Mouse (Mus musculus) forelimb bud, embryonic 11.5 days (tissue): ENCODE data around the gene Vamp4.

Experiments used
- DNase-seq: peaks from one replicate; pipeline ENCODE4 v3.0.0-alpha.2; 2012; ENCODE audit warnings: low read depth, low spot score

The Vamp4 gene

GRCm38 (mm10) chr1:162646083-162646686 lies 75.9 kb downstream of the Vamp4 start:
- DNase-seq, result no peak

GRCm38 (mm10) chr1:162648416-162648815 lies 78.1 kb downstream of the Vamp4 start:
- no peak for DNase-seq
